Mouse (Mus musculus) neural tube, embryonic 14.5 days (tissue): ENCODE data around the gene Txlng. TPM values are rescaled to one million over a fixed set of nuclear protein-coding genes. Genes with fewer than 3 reads are reported as not detected.
A peak's percentile ranks its signal among the peaks of the same experiment; 100 is the strongest.
"Not testable (repeated sequence)": the region's sequence is repeated elsewhere in the genome, so short reads cannot be mapped to it uniquely, and the experiment has no call there.

Experiments used
- ATAC-seq: fragments of 200-750 bp; cut with Nextera tagmentation; 2 replicates; pipeline ENCODE4 v1.8.0; 2017; ENCODE audit warnings: low read depth, mild to moderate bottlenecking, moderate TSS enrichment, moderate library complexity
- H3K27ac ChIP-seq: fragments of 300-500 bp; sonication (generic); 2 replicates; pipeline ENCODE4 v1.5.1; 2014; ENCODE audit warnings: low read depth, mild to moderate bottlenecking, control low read depth, low read length, moderate library complexity, mixed read lengths
- H3K27me3 ChIP-seq: fragments of 300-500 bp; sonication (generic); 2 replicates; pipeline ENCODE4 v1.6.1; 2014; ENCODE audit warnings: low read length; ENCODE audit not compliant: control insufficient read depth, insufficient read depth
- H3K36me3 ChIP-seq: fragments of 300-500 bp; sonication (generic); 2 replicates; pipeline ENCODE4 v1.6.1; 2014; ENCODE audit warnings: low read length, mixed read lengths; ENCODE audit not compliant: control insufficient read depth, insufficient read depth
- H3K4me1 ChIP-seq: fragments of 300-500 bp; sonication (generic); 2 replicates; pipeline ENCODE4 v1.6.1; 2014; ENCODE audit warnings: low read length; ENCODE audit not compliant: control insufficient read depth, insufficient read depth
- H3K4me2 ChIP-seq: fragments of 300-500 bp; sonication (generic); 2 replicates; pipeline ENCODE4 v1.6.1; 2014; ENCODE audit warnings: mild to moderate bottlenecking, low read depth, low read length, control low read depth
- H3K4me3 ChIP-seq: fragments of 300-500 bp; sonication (generic); 2 replicates; pipeline ENCODE4 v1.5.1; 2014; ENCODE audit warnings: low read depth, low read length, control low read depth, mixed read lengths
- H3K9ac ChIP-seq: fragments of 300-500 bp; sonication (generic); replicated peaks from 2 replicates; pipeline ENCODE4 v1.6.1; 2014; ENCODE audit warnings: low read depth, mild to moderate bottlenecking, control low read depth, low read length, mixed read lengths
- H3K9me3 ChIP-seq: fragments of 300-500 bp; sonication (generic); 2 replicates; pipeline ENCODE4 v1.6.1; 2016; ENCODE audit warnings: low read length; ENCODE audit not compliant: control insufficient read depth
- WGBS: fragments of 180-500 bp; shearing (Covaris S2); extraction: QIAGEN DNeasy Blood & Tissue Kit; methylation state at CpG from one replicate; pipeline ENCODE4 v1.1.7; 2014; 5-methylcytosine and 5-hydroxymethylcytosine counted together
- polyA plus RNA-seq: library from polyadenylated mRNA; unstranded; fragments of >200 nt; fragmentation: Nextera tagmentation; extraction: Ambion mirVana; gene quantifications from 2 replicates; pipeline ENCODE4 v1.2.1, GENCODE M21; 2014

Txlng gene
- polyA plus RNA-seq, 1 experiment from 2014 or later, result 13.6 TPM

DNA sequence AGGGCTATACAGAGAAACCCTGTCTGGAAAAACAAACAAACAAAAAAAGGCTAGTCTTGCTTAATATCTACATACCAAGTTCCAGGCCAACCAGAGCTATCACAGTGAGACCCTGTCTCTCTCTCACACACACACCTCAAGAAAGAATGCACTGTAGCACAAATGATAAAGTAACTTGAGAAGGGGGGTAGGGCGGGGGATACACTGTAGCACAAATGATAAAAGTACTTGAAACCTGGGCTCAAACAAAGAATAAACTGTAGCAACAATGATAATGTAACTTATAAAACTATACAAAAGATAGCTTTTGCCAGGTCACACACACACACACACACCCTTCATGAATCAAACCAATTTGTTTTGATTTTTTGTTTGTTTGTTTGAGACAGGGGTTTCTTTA, 2.3 kb upstream of the Txlng start:
- no peak overlapping the region for H3K9ac ChIP-seq
- no peaks in the 10 kb centered on the region for H3K36me3 ChIP-seq
- no peak overlapping the region for H3K4me3 ChIP-seq
- H3K9me3 ChIP-seq, result no peaks in the 10 kb centered on the region
- H3K4me2 ChIP-seq, result no peak overlapping the region
- no peak for ATAC-seq
- no peaks in the 10 kb centered on the region for H3K4me1 ChIP-seq
- 58% methylated on average over 1 of the region's 1 CpGs for WGBS
- no peaks in the 10 kb centered on the region for H3K27me3 ChIP-seq
- no peak overlapping the region for H3K27ac ChIP-seq

DNA sequence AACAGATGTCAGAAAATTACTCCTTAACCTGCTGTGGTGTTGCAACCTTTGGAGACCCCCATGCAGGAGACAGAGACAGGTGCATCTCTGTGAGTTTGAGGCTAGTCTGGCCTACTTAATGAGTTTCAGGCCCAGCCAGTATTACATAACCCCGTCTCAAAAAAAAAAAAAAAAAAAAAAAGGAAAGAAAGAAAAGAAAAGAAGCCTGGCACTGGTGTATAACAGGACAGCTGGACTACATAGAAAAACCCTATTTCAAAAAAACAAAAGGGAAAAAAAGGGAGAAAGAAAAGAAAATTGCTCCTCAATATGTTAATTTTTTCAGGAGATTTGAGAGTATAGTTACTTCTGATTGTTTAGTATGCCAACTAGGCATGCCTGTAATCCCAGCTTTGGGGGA, 1.8 kb upstream of the Txlng start:
- 29% methylated on average over 1 of the region's 1 CpGs for WGBS
- Histone ChIP-seq H3K4me1 (no peaks in the 10 kb centered on the region), H3K4me3 (no peak overlapping the region), H3K27me3 (no peaks in the 10 kb centered on the region), H3K27ac (no peak overlapping the region), H3K4me2 (no peak overlapping the region), H3K9me3 (no peaks in the 10 kb centered on the region), H3K9ac (no peak overlapping the region), H3K36me3 (no peaks in the 10 kb centered on the region)
- ATAC-seq, result no peak

GRCm38 (mm10) chrX:162830313-162830712, 1.1 kb upstream of the Txlng start:
- not testable (repeated sequence) for H3K9ac ChIP-seq, H3K4me1 ChIP-seq, H3K4me3 ChIP-seq, H3K27me3 ChIP-seq, H3K4me2 ChIP-seq, H3K36me3 ChIP-seq, ATAC-seq, H3K9me3 ChIP-seq, H3K27ac ChIP-seq
- WGBS, result 67% methylated on average over 2 of the region's 2 CpGs

DNA sequence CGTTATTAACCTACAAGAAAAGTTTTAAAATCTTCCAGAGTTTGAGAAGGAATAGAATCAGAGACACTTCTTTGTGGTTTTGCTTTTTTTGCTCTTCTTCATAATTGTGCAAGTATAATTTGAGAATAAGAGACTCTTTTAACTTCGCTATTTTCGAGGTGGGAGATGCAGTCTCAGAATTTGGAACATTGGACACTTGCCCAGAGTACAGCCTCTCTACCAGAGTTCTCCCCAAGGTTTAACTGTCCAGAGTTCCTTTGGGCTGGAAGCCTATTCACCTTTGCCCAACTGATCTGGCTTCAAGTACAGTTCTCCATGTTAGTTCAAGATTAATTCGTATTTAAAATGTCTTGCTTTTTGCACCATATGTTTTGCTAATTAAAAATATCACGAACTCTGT, 487 bp upstream of the Txlng start:
- no peaks in the 10 kb centered on the region for H3K27me3 ChIP-seq
- H3K36me3 ChIP-seq, result no peaks in the 10 kb centered on the region
- WGBS, result 42% methylated on average over 5 of the region's 5 CpGs
- peak overlapping the region; percentile 42 for H3K4me3 ChIP-seq
- no peak overlapping the region for H3K27ac ChIP-seq
- no peak overlapping the region for H3K9ac ChIP-seq
- peak overlapping the region; percentile 24; the same call in 1 of the 2 replicates for H3K4me2 ChIP-seq
- no peaks in the 10 kb centered on the region for H3K9me3 ChIP-seq
- ATAC-seq, result no peak
- no peaks in the 10 kb centered on the region for H3K4me1 ChIP-seq

DNA sequence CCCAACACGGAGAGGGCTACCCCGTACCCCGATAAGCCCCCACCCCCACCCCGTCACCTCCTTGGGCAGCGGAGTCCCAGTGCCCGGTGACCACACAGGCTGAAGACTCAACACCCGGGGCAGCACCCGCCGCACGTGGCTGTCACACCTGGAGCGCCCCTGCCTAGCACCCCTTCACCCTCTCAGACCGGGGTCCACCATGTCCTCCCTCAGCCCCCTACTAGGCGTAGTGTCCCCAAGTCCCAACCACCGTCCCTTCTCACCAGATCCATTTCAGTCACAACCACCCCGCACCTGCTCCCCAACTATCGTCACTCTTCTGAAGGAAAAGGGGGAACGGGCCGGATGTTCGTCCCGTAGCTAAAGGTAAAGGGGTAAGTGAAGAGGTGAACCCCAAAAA, 471 bp downstream of the Txlng start:
- H3K27me3 ChIP-seq, result no peaks in the 10 kb centered on the region
- ATAC-seq, result peak; percentile 61
- no peaks in the 10 kb centered on the region for H3K9me3 ChIP-seq
- peak overlapping the region; percentile 53 for H3K9ac ChIP-seq
- WGBS, result 33% methylated on average over 13 of the region's 20 CpGs
- no peaks in the 10 kb centered on the region for H3K4me1 ChIP-seq
- peak overlapping the region; percentile 42 for H3K4me3 ChIP-seq
- H3K27ac ChIP-seq, result no peak overlapping the region
- peak overlapping the region; percentile 75 for H3K4me2 ChIP-seq
- no peaks in the 10 kb centered on the region for H3K36me3 ChIP-seq

GRCm38 (mm10) chrX:162828016-162828415, 1.2 kb downstream of the Txlng start:
- Histone ChIP-seq H3K36me3 (no peaks in the 10 kb centered on the region), H3K9ac (no peak overlapping the region), H3K4me1 (no peaks in the 10 kb centered on the region), H3K4me2 (peak overlapping the region; percentile 75), H3K27me3 (no peaks in the 10 kb centered on the region), H3K4me3 (peak overlapping the region; percentile 42), H3K27ac (no peak overlapping the region), H3K9me3 (no peaks in the 10 kb centered on the region)
- no peak for ATAC-seq
- 43% methylated on average over 6 of the region's 6 CpGs for WGBS

- no peak for ATAC-seq
- no peaks in the 10 kb centered on the region for H3K27me3 ChIP-seq
- no peak overlapping the region for H3K4me3 ChIP-seq
- no peak overlapping the region for H3K9ac ChIP-seq
- H3K4me1 ChIP-seq, result no peaks in the 10 kb centered on the region
- H3K27ac ChIP-seq, result no peak overlapping the region
- H3K9me3 ChIP-seq, result no peaks in the 10 kb centered on the region
- no peaks in the 10 kb centered on the region for H3K36me3 ChIP-seq
- no peak overlapping the region for H3K4me2 ChIP-seq
Observed at GRCm38 (mm10) chrX:162800371-162800770, 28.9 kb downstream of the Txlng start.

- not testable (repeated sequence) for H3K9me3 ChIP-seq, H3K36me3 ChIP-seq, H3K4me2 ChIP-seq, H3K4me3 ChIP-seq, H3K27me3 ChIP-seq, H3K9ac ChIP-seq, H3K27ac ChIP-seq, ATAC-seq, H3K4me1 ChIP-seq
- 87% methylated on average over 5 of the region's 5 CpGs for WGBS
Observed at GRCm38 (mm10) chrX:162791392-162791791, 37.9 kb downstream of the Txlng start.

DNA sequence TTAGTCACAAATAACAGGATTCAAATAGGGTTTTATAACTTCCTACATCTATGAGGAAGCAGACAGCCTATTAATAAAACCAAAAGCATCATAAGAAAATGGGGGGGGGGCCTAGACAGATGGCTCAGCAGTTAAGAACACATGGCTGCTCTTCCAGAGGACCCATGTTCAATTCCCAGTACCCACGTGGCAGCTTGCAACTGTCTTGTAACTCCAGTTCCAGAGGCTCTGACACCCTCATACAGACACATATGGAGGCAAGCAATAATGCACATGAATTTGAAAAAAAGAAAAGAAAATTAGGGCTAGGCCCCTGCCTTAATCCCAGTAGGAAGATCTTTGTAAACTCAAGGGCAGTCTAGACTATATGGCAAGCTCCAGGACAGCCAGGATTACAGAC, 40.9 kb downstream of the Txlng start:
- Histone ChIP-seq H3K27ac (no peak overlapping the region), H3K4me2 (no peak overlapping the region), H3K36me3 (no peaks in the 10 kb centered on the region; the same call in 1 of the 2 replicates), H3K9ac (no peak overlapping the region), H3K9me3 (no peaks in the 10 kb centered on the region), H3K27me3 (no peaks in the 10 kb centered on the region), H3K4me1 (no peaks in the 10 kb centered on the region), H3K4me3 (no peak overlapping the region)
- WGBS, result 59% methylated on average over 1 of the region's 1 CpGs
- ATAC-seq, result no peak

DNA sequence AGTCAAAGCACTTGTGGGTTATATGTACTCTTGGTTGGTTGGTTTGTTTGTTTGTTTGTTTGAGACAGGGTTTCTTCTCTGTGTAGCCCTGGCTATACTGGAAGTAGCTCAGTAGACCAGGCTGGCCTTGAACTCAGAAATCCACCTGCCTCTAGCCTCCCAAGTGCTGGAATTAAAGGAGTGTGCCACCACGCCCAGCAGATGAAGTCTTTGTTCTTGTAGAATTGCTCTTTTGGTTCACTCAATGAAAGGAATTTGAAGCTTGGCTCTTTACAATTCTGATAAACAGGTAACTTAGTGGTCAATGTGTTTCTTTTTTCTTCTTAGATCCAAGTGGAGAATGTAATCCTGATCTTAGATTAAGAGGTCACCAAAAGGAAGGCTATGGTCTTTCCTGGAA, 58.5 kb downstream of the Txlng start:
- Histone ChIP-seq H3K27me3 (no peaks in the 10 kb centered on the region), H3K4me1 (no peaks in the 10 kb centered on the region), H3K27ac (no peak overlapping the region), H3K9me3 (no peaks in the 10 kb centered on the region), H3K4me2 (no peak overlapping the region), H3K9ac (no peak overlapping the region), H3K4me3 (no peak overlapping the region), H3K36me3 (peaks cover 3% of the 10 kb centered on the region; the same call in 1 of the 2 replicates)
- ATAC-seq, result no peak
- 86% methylated on average over 1 of the region's 1 CpGs for WGBS
